22 mouse cellular contexts compared by ENCODE assay signal in genomic region chr13:37611387-37611786, GRCm38 (mm10).
A peak's percentile ranks its signal among the peaks of the same experiment; 100 is the strongest.
DNase-seq lines count a peak whose midpoint lies in the region; ATAC-seq and TF ChIP-seq lines count a peak whose summit lies in the region.
"Had no signal": no experiment of that assay in that cellular context is flagged by ENCODE, and none has a peak within 500 bp of the region (broad histone marks: within the 10 kb centered on the region; RNA-seq: fewer than 3 reads in every experiment).

No protein-coding gene starts in this region.

- TF ChIP-seq EP300 in CH12.LX (IDR thresholded peaks at IDR 0.05; ENCODE audit: low read length), result peak; percentile 66

- 73% methylated on average over 3 of the region's 3 CpGs for WGBS in kidney, embryonic 15.5 days
- 90% methylated on average over 3 of the region's 3 CpGs for WGBS in midbrain, embryonic 11.5 days
- 93% methylated on average over 3 of the region's 3 CpGs for WGBS in midbrain, embryonic 13.5 days
- 76% methylated on average over 3 of the region's 3 CpGs for WGBS in heart, embryonic 12.5 days
- WGBS in hindbrain, postnatal 0 days, result 89% methylated on average over 3 of the region's 3 CpGs

- dilution Hi-C loops in CH12.LX (cut with MboI; ENCODE audit: extremely low pct_ligation_motif_present, extremely low pct_unique_long_range_greater_than_20kb, low sequenced_read_pairs), result no loop called here

- TF ChIP-seq POLR2A in CH12.LX (IDR thresholded peaks at IDR 0.05; ENCODE audit: low read depth, low read length), result no peak

- no peak overlapping the region for H3K4me3 ChIP-seq in kidney, embryonic 15.5 days (replicated peaks)
- no peak overlapping the region for H3K4me3 ChIP-seq in midbrain, embryonic 11.5 days (ENCODE audit: low read depth, low read length)
- H3K4me3 ChIP-seq in midbrain, embryonic 13.5 days (replicated peaks), result no peak overlapping the region
- no peak overlapping the region for H3K4me3 ChIP-seq in CH12.LX (replicated peaks in 1 of 3; ENCODE audit: low read depth in 2 of 3, low read length in 2 of 3, poor library complexity in 1 of 3)
- H3K4me3 ChIP-seq in heart, embryonic 12.5 days, result no peak overlapping the region
- no peak overlapping the region for H3K4me3 ChIP-seq in hindbrain, postnatal 0 days (ENCODE audit: low read length)

- no peak for ATAC-seq in kidney, embryonic 15.5 days (replicated peaks; ENCODE audit: low FRiP score)
- ATAC-seq in midbrain, embryonic 11.5 days (ENCODE audit: low FRiP score), result no peak
- no peak for ATAC-seq in midbrain, embryonic 13.5 days
- no peak for ATAC-seq in heart, embryonic 12.5 days (ENCODE audit: insufficient number of reproducible peaks, low FRiP score)
- no peak for ATAC-seq in hindbrain, postnatal 0 days
- ATAC-seq: activated CD4-positive, CD25-positive, alpha-beta regulatory T cell, adult 4 months; CD4-positive, CD25-positive, alpha-beta regulatory T cell, adult 4 months; Patski had no signal

- in situ Hi-C loops in CH12.LX (cut with MboI; ENCODE audit: low pct_ligation_motif_present, low pct_unique_long_range_greater_than_20kb, low sequenced_read_pairs), result no loop called here

- H3K27me3 ChIP-seq in kidney, embryonic 15.5 days, result no peaks in the 10 kb centered on the region
- H3K27me3 ChIP-seq in midbrain, embryonic 11.5 days (ENCODE audit: control insufficient read depth, insufficient read depth, low read length), result no peaks in the 10 kb centered on the region
- no peaks in the 10 kb centered on the region for H3K27me3 ChIP-seq in midbrain, embryonic 13.5 days
- H3K27me3 ChIP-seq in CH12.LX (replicated peaks), result no peaks in the 10 kb centered on the region
- no peaks in the 10 kb centered on the region for H3K27me3 ChIP-seq in splenic B cell, adult 2 months (ENCODE audit: control insufficient read depth, insufficient read depth, low read length, poor library complexity, severe bottlenecking)
- no peaks in the 10 kb centered on the region for H3K27me3 ChIP-seq in heart, embryonic 12.5 days (replicated peaks)
- no peaks in the 10 kb centered on the region for H3K27me3 ChIP-seq in hindbrain, postnatal 0 days (ENCODE audit: insufficient read depth, low read length)
- H3K27me3 ChIP-seq: Patski had no signal

- no peak for TF ChIP-seq RAD21 in CH12.LX (IDR thresholded peaks at IDR 0.05; ENCODE audit: low read depth, low read length)

- no peak overlapping the region for H3K9ac ChIP-seq in kidney, embryonic 15.5 days
- no peak overlapping the region for H3K9ac ChIP-seq in midbrain, embryonic 11.5 days (ENCODE audit: low read length)
- no peak overlapping the region for H3K9ac ChIP-seq in midbrain, embryonic 13.5 days (replicated peaks)
- H3K9ac ChIP-seq in CH12.LX (ENCODE audit: insufficient read depth, low read depth), result no peak overlapping the region
- no peak overlapping the region for H3K9ac ChIP-seq in heart, embryonic 12.5 days
- H3K9ac ChIP-seq in hindbrain, postnatal 0 days (replicated peaks; ENCODE audit: low read length), result no peak overlapping the region

- H3K27ac ChIP-seq in kidney, embryonic 15.5 days, result 0 out of 2 replicates have a peak overlapping the region, but pooled peaks have one; percentile 18
- no peak overlapping the region for H3K27ac ChIP-seq in midbrain, embryonic 11.5 days (ENCODE audit: low read depth, low read length)
- no peak overlapping the region for H3K27ac ChIP-seq in midbrain, embryonic 13.5 days
- H3K27ac ChIP-seq in CH12.LX (ENCODE audit: insufficient read depth, low read depth), result no peak overlapping the region
- no peak overlapping the region for H3K27ac ChIP-seq in heart, embryonic 12.5 days (ENCODE audit: poor library complexity, severe bottlenecking)
- H3K27ac ChIP-seq in hindbrain, postnatal 0 days, result no peak overlapping the region

- H3K4me2 ChIP-seq in kidney, embryonic 15.5 days, result no peak overlapping the region
- no peak overlapping the region for H3K4me2 ChIP-seq in midbrain, embryonic 11.5 days
- H3K4me2 ChIP-seq in midbrain, embryonic 13.5 days (replicated peaks), result no peak overlapping the region
- H3K4me2 ChIP-seq in CH12.LX (ENCODE audit: insufficient read depth, low read depth, poor library complexity, severe bottlenecking), result no peak overlapping the region
- no peak overlapping the region for H3K4me2 ChIP-seq in heart, embryonic 12.5 days
- no peak overlapping the region for H3K4me2 ChIP-seq in hindbrain, postnatal 0 days (ENCODE audit: low read depth, low read length)

- no peak for DNase-seq in kidney, adult 18-20 months
- DNase-seq in midbrain, embryonic 11.5 days (ENCODE audit: low spot score, missing footprints), result peak; percentile 10
- DNase-seq in CH12.LX (ENCODE audit: extremely low read depth), result peak; percentile 76
- peak; percentile 23 for DNase-seq in splenic B cell, adult 2 months (ENCODE audit: low read depth, low spot score)
- DNase-seq in hindbrain, postnatal 0 days (ENCODE audit: low spot score), result no peak
- DNase-seq: adrenal gland, adult 2 months; adrenal gland, adult 8-10 months; adrenal gland, postnatal 10 days; adrenal gland, postnatal 14 days; adrenal gland, postnatal 25 days; adrenal gland, postnatal 36 days; B cell, adult 2 months; cerebellum, adult 11 months; cerebellum, adult 11-12 months; cerebellum, adult 18-20 months had no signal

- H3K79me2 ChIP-seq in CH12.LX (replicated peaks; ENCODE audit: control insufficient read depth, extremely low read depth, insufficient read depth, poor library complexity, severe bottlenecking), result no peaks in the 10 kb centered on the region

- H3K36me3 ChIP-seq in kidney, embryonic 15.5 days, result no peaks in the 10 kb centered on the region
- H3K36me3 ChIP-seq in midbrain, embryonic 11.5 days (ENCODE audit: control insufficient read depth, insufficient read depth, low read length), result no peaks in the 10 kb centered on the region
- no peaks in the 10 kb centered on the region for H3K36me3 ChIP-seq in midbrain, embryonic 13.5 days
- no peaks in the 10 kb centered on the region for H3K36me3 ChIP-seq in CH12.LX (replicated peaks in 1 of 2; ENCODE audit: control insufficient read depth in 1 of 2, insufficient read depth in 1 of 2, low read length in 1 of 2)
- H3K36me3 ChIP-seq in splenic B cell, adult 2 months (ENCODE audit: control insufficient read depth, insufficient read depth, low read length, poor library complexity, severe bottlenecking), result no peaks in the 10 kb centered on the region
- no peaks in the 10 kb centered on the region for H3K36me3 ChIP-seq in heart, embryonic 12.5 days
- no peaks in the 10 kb centered on the region for H3K36me3 ChIP-seq in hindbrain, postnatal 0 days (ENCODE audit: insufficient read depth, low read length)
- H3K36me3 ChIP-seq: G1E had no signal

- H3K9me3 ChIP-seq in kidney, embryonic 15.5 days (replicated peaks), result no peaks in the 10 kb centered on the region
- no peaks in the 10 kb centered on the region for H3K9me3 ChIP-seq in midbrain, embryonic 11.5 days (ENCODE audit: control insufficient read depth, low read length)
- H3K9me3 ChIP-seq in midbrain, embryonic 13.5 days, result no peaks in the 10 kb centered on the region
- H3K9me3 ChIP-seq in CH12.LX (replicated peaks; ENCODE audit: low read length), result peaks cover 2% of the 10 kb centered on the region
- H3K9me3 ChIP-seq in heart, embryonic 12.5 days (replicated peaks), result no peaks in the 10 kb centered on the region
- H3K9me3 ChIP-seq in hindbrain, postnatal 0 days (ENCODE audit: low read length), result no peaks in the 10 kb centered on the region
- H3K9me3 ChIP-seq: G1E had no signal

- H3K4me1 ChIP-seq in kidney, embryonic 15.5 days, result no peaks in the 10 kb centered on the region
- H3K4me1 ChIP-seq in midbrain, embryonic 11.5 days (ENCODE audit: control insufficient read depth, insufficient read depth, low read length), result no peaks in the 10 kb centered on the region
- no peaks in the 10 kb centered on the region for H3K4me1 ChIP-seq in midbrain, embryonic 13.5 days (replicated peaks)
- peaks cover 14 to 21% of the 10 kb centered on the region in 2 experiments for H3K4me1 ChIP-seq in CH12.LX (ENCODE audit: control insufficient read depth in 1 of 2, insufficient read depth in 2 of 2)
- H3K4me1 ChIP-seq in heart, embryonic 12.5 days (replicated peaks), result no peaks in the 10 kb centered on the region
- no peaks in the 10 kb centered on the region for H3K4me1 ChIP-seq in hindbrain, postnatal 0 days (ENCODE audit: insufficient read depth, low read length)

- TF ChIP-seq CTCF in CH12.LX (conservative IDR thresholded peaks at IDR 0.05 in 1 of 2, IDR thresholded peaks at IDR 0.05 in 1 of 2; ENCODE audit: low read depth in 2 of 2, low read length in 2 of 2), result no peak
- TF ChIP-seq CTCF in hindbrain, postnatal 0 days (IDR thresholded peaks at IDR 0.05; ENCODE audit: low read depth), result no peak

TF ChIP-seq in CH12.LX, 34 proteins besides CTCF, POLR2A, EP300 and RAD21 (continues in another document):
- TF ChIP-seq KAT2A (IDR thresholded peaks at IDR 0.05; ENCODE audit: insufficient replicate concordance, low read length), result no peak
- no peak for TF ChIP-seq MYC (IDR thresholded peaks at IDR 0.05; ENCODE audit: low read depth, low read length)
- TF ChIP-seq PAX5 (IDR thresholded peaks at IDR 0.05; ENCODE audit: low read length), result no peak
- TF ChIP-seq SIN3A (IDR thresholded peaks at IDR 0.05; ENCODE audit: low read length), result no peak
- TF ChIP-seq SMC3 (IDR thresholded peaks at IDR 0.05; ENCODE audit: low read depth, low read length), result no peak
- no peak for TF ChIP-seq UBTF (IDR thresholded peaks at IDR 0.05; ENCODE audit: low read depth, low read length)
- no peak for TF ChIP-seq NELFE (IDR thresholded peaks at IDR 0.05; ENCODE audit: low read depth, low read length)
- TF ChIP-seq MAZ (IDR thresholded peaks at IDR 0.05; ENCODE audit: low read depth, low read length), result no peak
- TF ChIP-seq ZKSCAN1 (IDR thresholded peaks at IDR 0.05; ENCODE audit: borderline replicate concordance, low read depth, low read length), result no peak
- TF ChIP-seq GABPA (IDR thresholded peaks at IDR 0.05; ENCODE audit: insufficient replicate concordance, low read depth, low read length), result no peak
- 0 out of 2 replicates have a peak, but pooled peaks have one; percentile 19 for TF ChIP-seq TCF12 (IDR thresholded peaks at IDR 0.05; ENCODE audit: low read depth, low read length)
- TF ChIP-seq ELF1 (IDR thresholded peaks at IDR 0.05; ENCODE audit: low read depth, low read length), result no peak
- no peak for TF ChIP-seq CHD2 (IDR thresholded peaks at IDR 0.05; ENCODE audit: low read length)
- no peak for TF ChIP-seq E2F4 (IDR thresholded peaks at IDR 0.05; ENCODE audit: insufficient replicate concordance, low read depth, low read length)
- no peak for TF ChIP-seq ZC3H11A (IDR thresholded peaks at IDR 0.05; ENCODE audit: low read depth, low read length)
- TF ChIP-seq USF1 (IDR thresholded peaks at IDR 0.05; ENCODE audit: low read depth, low read length), result no peak
- peak; percentile 50; the same call in 1 of the 2 replicates for TF ChIP-seq MEF2A (IDR thresholded peaks at IDR 0.05; ENCODE audit: borderline replicate concordance, low read depth, low read length)
- no peak for TF ChIP-seq MAX (IDR thresholded peaks at IDR 0.05; ENCODE audit: low read length)
- peak; percentile 30; the same call in 1 of the 2 replicates for TF ChIP-seq BHLHE40 (IDR thresholded peaks at IDR 0.05; ENCODE audit: low read depth, low read length)
- no peak for TF ChIP-seq JUN (IDR thresholded peaks at IDR 0.05; ENCODE audit: insufficient read depth, low read depth, low read length)

Comparison
In these comparisons a context has a peak if more than half of its experiments do, and no peak if none do; other contexts are left out.
1. DNase-seq: peak in midbrain, embryonic 11.5 days (single experiment), CH12.LX (single experiment) and splenic B cell, adult 2 months (single experiment); none in kidney, adult 18-20 months (single experiment) and hindbrain, postnatal 0 days (single experiment).